ENCODE assay signal across 18 mouse cellular contexts in the genomic region with DNA sequence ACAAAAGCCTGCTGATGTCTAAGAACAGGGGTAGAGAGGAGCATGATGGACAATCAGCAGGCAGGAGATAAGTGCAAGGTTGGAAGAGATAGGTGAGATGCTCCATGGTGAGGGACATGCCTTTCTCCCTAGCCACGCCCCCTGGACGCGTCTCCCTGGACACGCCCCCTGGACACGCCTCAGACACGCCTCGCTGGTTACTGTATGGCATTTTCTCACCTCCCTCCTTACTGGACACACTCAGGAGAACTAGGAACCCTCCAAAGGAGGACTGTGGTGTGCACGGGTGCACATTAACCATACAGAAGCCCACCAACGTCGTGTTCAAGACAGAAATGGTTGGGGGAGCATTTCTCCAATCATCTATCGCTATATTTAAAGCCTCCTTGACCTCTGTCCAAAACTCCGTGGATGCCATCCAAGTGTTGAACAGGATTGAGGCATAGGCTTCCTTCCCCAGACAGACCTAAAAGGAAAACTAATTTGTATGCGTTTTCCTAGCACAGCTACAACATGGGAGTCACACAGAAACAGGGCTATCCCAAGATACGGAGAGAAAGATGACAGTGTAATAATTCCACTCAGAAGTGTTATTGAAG.
DNase-seq lines count a peak whose midpoint lies in the region; ATAC-seq and TF ChIP-seq lines count a peak whose summit lies in the region.
"Had no signal": no experiment of that assay in that cellular context is flagged by ENCODE, and none has a peak within 500 bp of the region (broad histone marks: within the 10 kb centered on the region; RNA-seq: fewer than 3 reads in every experiment).

No protein-coding gene starts in this region.

- WGBS in cerebellum, adult 2 months: 41% methylated on average over 14 of the region's 14 CpGs

- no peak for ATAC-seq in cerebellum, adult (ENCODE audit: insufficient number of reproducible peaks, low FRiP score, low TSS enrichment)
- ATAC-seq: forebrain, postnatal 0 days; hindbrain, postnatal 0 days had no signal

- intact Hi-C loops in left cerebral cortex, postnatal 4 days (cut with DNase I): no loop called here
- intact Hi-C loops in left cerebral cortex, postnatal 14 days (cut with DNase I): loop anchor here (10.0 kb wide), 1 partner anchor 249 kb away; no protein-coding TSS in a partner anchor

- peaks cover 8% of the 10 kb centered on the region for H3K4me1 ChIP-seq in cerebellum, adult 2 months (ENCODE audit: control insufficient read depth, insufficient read depth, low read length)
- H3K4me1 ChIP-seq: embryonic facial prominence, embryonic 12.5 days; forebrain, embryonic 12.5 days; heart, embryonic 12.5 days had no signal

- TF ChIP-seq POLR2A in cerebellum, adult 2 months (IDR thresholded peaks at IDR 0.05; ENCODE audit: borderline replicate concordance, insufficient read depth, low read length): no peak

- no peak for TF ChIP-seq CTCF in cerebellum, adult 2 months (IDR thresholded peaks at IDR 0.05; ENCODE audit: borderline replicate concordance, insufficient read depth, low read depth, low read length)

- H3K4me3 ChIP-seq in cerebellum, adult 2 months (replicated peaks; ENCODE audit: insufficient read depth, low read depth, low read length): peak overlapping the region; percentile 41
- H3K4me3 ChIP-seq: embryonic facial prominence, embryonic 12.5 days; forebrain, embryonic 12.5 days; heart, embryonic 12.5 days; hindbrain, embryonic 12.5 days had no signal

- peak; percentile 23 for DNase-seq in cerebellum, adult 11-12 months
- DNase-seq in left cerebral cortex, postnatal 4 days: peak; percentile 48
- DNase-seq in left cerebral cortex, postnatal 14 days (ENCODE audit: low spot score in 2 of 2): no peak
- peak; percentile 50 to 54 for DNase-seq in cerebellum, adult 2 months
- peak; percentile 82 for DNase-seq in cerebellum, postnatal 10 days
- no peak for DNase-seq in urinary bladder, postnatal 36 days (ENCODE audit: low spot score in 2 of 2)
- no peak for DNase-seq in gastrocnemius, postnatal 25 days
- DNase-seq: adrenal gland, postnatal 10 days; forebrain, postnatal 0 days; gastrocnemius, postnatal 14 days; heart, postnatal 36 days; kidney, adult 11 months had no signal

- H3K27ac ChIP-seq in cerebellum, adult 2 months (ENCODE audit: insufficient read depth, low read length): no peak overlapping the region
- H3K27ac ChIP-seq: embryonic facial prominence, embryonic 12.5 days; forebrain, embryonic 12.5 days; hindbrain, embryonic 12.5 days; hindbrain, postnatal 0 days had no signal

- H3K27me3 ChIP-seq in cerebellum, adult 2 months (ENCODE audit: control insufficient read depth, insufficient read depth, low read length): no peaks in the 10 kb centered on the region
- H3K27me3 ChIP-seq: embryonic facial prominence, embryonic 12.5 days; forebrain, embryonic 12.5 days; heart, embryonic 12.5 days; hindbrain, embryonic 12.5 days had no signal

Comparison
In these comparisons a context has a peak if more than half of its experiments do, and no peak if none do; other contexts are left out.
1. DNase-seq: peak in cerebellum, adult 11-12 months (single experiment), left cerebral cortex, postnatal 4 days (single experiment), cerebellum, adult 2 months (2 of 2) and cerebellum, postnatal 10 days (2 of 2); none in left cerebral cortex, postnatal 14 days (0 of 2), urinary bladder, postnatal 36 days (0 of 2) and gastrocnemius, postnatal 25 days (single experiment).